Mouse (Mus musculus) midbrain, embryonic 13.5 days (tissue): ENCODE measurements at regions not wholly inside any gene's neighbourhood (a gene's known extent, or its start where the extent isn't known, plus 50 kb on each side); places are given as distances from the start of the nearest gene placed in this dataset.
"Not testable (repeated sequence)": the region's sequence is repeated elsewhere in the genome, so short reads cannot be mapped to it uniquely, and the experiment has no call there.

Experiments
- ATAC-seq: fragments of 200-750 bp; cut with Nextera tagmentation; 2 replicates; pipeline ENCODE4 v1.8.0; 2017; ENCODE audit warnings: mild to moderate bottlenecking, moderate TSS enrichment, moderate library complexity
- H3K27ac ChIP-seq: fragments of 300-500 bp; sonication (generic); 2 replicates; pipeline ENCODE4 v1.5.1; 2015; ENCODE audit warnings: inconsistent platforms, mild to moderate bottlenecking, moderate library complexity
- H3K27me3 ChIP-seq: fragments of 300-500 bp; sonication (generic); 2 replicates; pipeline ENCODE4 v1.6.1; 2015; ENCODE audit warnings: mild to moderate bottlenecking, inconsistent platforms
- H3K36me3 ChIP-seq: fragments of 300-500 bp; sonication (generic); 2 replicates; pipeline ENCODE4 v1.6.1; 2015; ENCODE audit warnings: mild to moderate bottlenecking, inconsistent platforms
- H3K4me1 ChIP-seq: fragments of 300-500 bp; sonication (generic); replicated peaks from 2 replicates; pipeline ENCODE4 v1.6.1; 2015; ENCODE audit warnings: inconsistent platforms
- H3K4me2 ChIP-seq: fragments of 300-500 bp; sonication (generic); replicated peaks from 2 replicates; pipeline ENCODE4 v1.6.1; 2015; ENCODE audit warnings: moderate library complexity, mild to moderate bottlenecking, inconsistent platforms
- H3K4me3 ChIP-seq: fragments of 300-500 bp; sonication (generic); replicated peaks from 2 replicates; pipeline ENCODE4 v1.5.1; 2015; ENCODE audit warnings: mild to moderate bottlenecking, inconsistent platforms
- H3K9ac ChIP-seq: fragments of 300-500 bp; sonication (generic); replicated peaks from 2 replicates; pipeline ENCODE4 v1.6.1; 2015; ENCODE audit warnings: mild to moderate bottlenecking, inconsistent platforms
- H3K9me3 ChIP-seq: fragments of 300-500 bp; sonication (generic); 2 replicates; pipeline ENCODE4 v1.6.1; 2016; ENCODE audit warnings: mild to moderate bottlenecking, inconsistent platforms
- WGBS: fragments of 180-500 bp; shearing (Covaris S2); methylation state at CpG from one replicate; pipeline ENCODE4 v1.1.7; 2015; 5-methylcytosine and 5-hydroxymethylcytosine counted together

- Histone ChIP-seq H3K9ac (no peak overlapping the region), H3K4me2 (no peak overlapping the region), H3K27me3 (no peaks in the 10 kb centered on the region), H3K4me3 (no peak overlapping the region), H3K9me3 (no peaks in the 10 kb centered on the region), H3K27ac (no peak overlapping the region), H3K4me1 (no peaks in the 10 kb centered on the region), H3K36me3 (no peaks in the 10 kb centered on the region)
- no peak for ATAC-seq
Measured at GRCm38 (mm10) chr10:31143856-31144488, 169.2 kb upstream of the Hddc2 start.

GRCm38 (mm10) chr10:31144489-31144872 lies 168.7 kb upstream of the Hddc2 start:
- 86% methylated on average over 3 of the region's 3 CpGs for WGBS
- H3K4me1 ChIP-seq: no peaks in the 10 kb centered on the region
- H3K4me2 ChIP-seq: no peak overlapping the region
- H3K27me3 ChIP-seq: no peaks in the 10 kb centered on the region
- no peak overlapping the region for H3K27ac ChIP-seq
- no peak overlapping the region for H3K9ac ChIP-seq
- H3K9me3 ChIP-seq: no peaks in the 10 kb centered on the region
- no peak overlapping the region for H3K4me3 ChIP-seq
- ATAC-seq: no peak
- no peaks in the 10 kb centered on the region for H3K36me3 ChIP-seq

DNA sequence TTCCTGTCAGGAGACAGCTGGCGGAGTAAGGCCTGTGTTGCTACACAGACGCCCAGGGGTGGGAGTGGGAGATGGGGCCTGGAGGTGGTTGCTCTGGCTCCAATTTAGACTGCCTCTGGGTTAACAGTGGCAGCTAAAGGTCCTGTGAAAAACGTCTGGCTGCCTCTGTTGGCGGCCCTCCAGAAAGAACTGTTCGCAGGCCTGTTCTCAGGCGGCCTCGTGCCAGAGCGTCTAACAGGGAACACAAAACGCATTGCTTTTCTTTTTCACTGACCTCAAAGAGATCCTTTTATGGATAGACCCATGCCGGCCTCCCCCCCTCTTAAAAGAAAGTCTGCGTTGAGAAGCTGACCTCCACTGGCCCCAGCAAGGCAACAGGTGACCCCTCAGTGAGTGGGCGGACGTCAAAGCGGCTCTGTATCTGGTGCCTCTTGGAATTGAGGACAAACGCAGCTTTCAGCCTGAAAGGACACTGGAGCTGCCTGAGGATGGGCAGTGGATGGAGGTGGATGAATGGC lies 140.0 kb upstream of the Hddc2 start:
- Histone ChIP-seq H3K9ac (no peak overlapping the region), H3K4me2 (no peak overlapping the region), H3K36me3 (no peaks in the 10 kb centered on the region), H3K9me3 (no peaks in the 10 kb centered on the region), H3K27ac (no peak overlapping the region), H3K4me3 (no peak overlapping the region), H3K27me3 (no peaks in the 10 kb centered on the region), H3K4me1 (no peaks in the 10 kb centered on the region)
- ATAC-seq: peak; percentile 88
- WGBS: 49% methylated on average over 15 of the region's 15 CpGs

DNA sequence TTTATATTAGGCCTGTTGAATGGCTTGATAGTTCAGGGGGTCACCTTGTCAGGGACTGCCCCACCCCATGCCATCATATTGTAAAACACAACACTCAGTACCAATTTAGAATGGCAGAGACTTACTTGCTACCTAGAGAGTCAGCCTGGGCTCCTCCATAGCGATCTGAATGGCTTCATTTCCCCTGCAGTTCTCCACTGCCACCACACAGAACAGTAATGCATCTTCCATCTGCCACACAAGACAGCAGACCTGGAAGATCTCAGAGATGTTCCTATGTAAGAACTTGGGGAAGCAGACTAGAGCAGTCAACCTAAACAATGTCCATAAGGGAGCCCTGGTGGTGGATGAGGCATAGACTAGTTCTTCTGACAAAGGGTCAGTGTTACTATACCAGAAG lies 123.6 kb upstream of the Hddc2 start:
- Histone ChIP-seq H3K9me3 (no peaks in the 10 kb centered on the region), H3K36me3 (no peaks in the 10 kb centered on the region), H3K4me2 (no peak overlapping the region), H3K27me3 (no peaks in the 10 kb centered on the region), H3K27ac (no peak overlapping the region), H3K9ac (no peak overlapping the region), H3K4me3 (no peak overlapping the region), H3K4me1 (no peaks in the 10 kb centered on the region)
- no peak for ATAC-seq
- 54% methylated on average over 1 of the region's 1 CpGs for WGBS

GRCm38 (mm10) chr10:31212164-31212563 lies 101.0 kb upstream of the Hddc2 start:
- H3K36me3 ChIP-seq, H3K4me2 ChIP-seq, H3K27me3 ChIP-seq, H3K4me1 ChIP-seq, ATAC-seq, H3K4me3 ChIP-seq, H3K27ac ChIP-seq, H3K9ac ChIP-seq, H3K9me3 ChIP-seq: not testable (repeated sequence)
- 91% methylated on average over 8 of the region's 8 CpGs for WGBS

- H3K4me2 ChIP-seq: no peak overlapping the region
- no peak for ATAC-seq
- no peaks in the 10 kb centered on the region for H3K4me1 ChIP-seq
- H3K36me3 ChIP-seq: no peaks in the 10 kb centered on the region
- no peak overlapping the region for H3K9ac ChIP-seq
- H3K27me3 ChIP-seq: no peaks in the 10 kb centered on the region
- H3K27ac ChIP-seq: no peak overlapping the region
- WGBS: 84% methylated on average over 2 of the region's 2 CpGs
- H3K4me3 ChIP-seq: no peak overlapping the region
- no peaks in the 10 kb centered on the region for H3K9me3 ChIP-seq
Measured at GRCm38 (mm10) chr10:31212778-31213454, 100.3 kb upstream of the Hddc2 start.

DNA sequence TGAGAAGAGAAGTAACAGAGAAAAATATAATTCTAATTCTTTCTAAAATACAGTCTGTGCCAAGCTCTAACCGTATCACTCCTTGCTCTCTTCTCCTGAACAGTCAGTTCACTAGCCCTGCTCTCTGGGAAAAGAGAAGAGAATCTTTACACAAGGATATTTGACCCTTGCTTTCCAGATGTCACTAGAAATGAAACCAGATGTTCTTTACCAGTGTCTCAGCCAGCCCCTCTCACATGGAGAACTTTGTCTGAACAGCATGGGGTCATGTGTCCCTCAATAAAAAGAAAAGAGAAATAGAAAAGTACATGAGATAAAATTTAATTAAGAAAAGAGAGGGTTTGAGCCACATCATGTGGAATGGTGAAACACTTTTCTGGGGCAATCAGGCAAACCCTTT lies 91.3 kb upstream of the Hddc2 start:
- no peak overlapping the region for H3K27ac ChIP-seq
- no peaks in the 10 kb centered on the region for H3K9me3 ChIP-seq
- no peaks in the 10 kb centered on the region for H3K4me1 ChIP-seq
- H3K9ac ChIP-seq: no peak overlapping the region
- no peak overlapping the region for H3K4me2 ChIP-seq
- 95% methylated on average over 1 of the region's 1 CpGs for WGBS
- H3K36me3 ChIP-seq: no peaks in the 10 kb centered on the region
- no peaks in the 10 kb centered on the region for H3K27me3 ChIP-seq
- H3K4me3 ChIP-seq: no peak overlapping the region
- no peak for ATAC-seq

GRCm38 (mm10) chr10:31229078-31229477 lies 84.1 kb upstream of the Hddc2 start:
- Histone ChIP-seq H3K4me1 (no peaks in the 10 kb centered on the region), H3K27me3 (no peaks in the 10 kb centered on the region), H3K36me3 (no peaks in the 10 kb centered on the region), H3K27ac (no peak overlapping the region), H3K4me2 (no peak overlapping the region), H3K9ac (no peak overlapping the region), H3K9me3 (no peaks in the 10 kb centered on the region), H3K4me3 (no peak overlapping the region)
- ATAC-seq: no peak
- WGBS: 91% methylated on average over 3 of the region's 3 CpGs

DNA sequence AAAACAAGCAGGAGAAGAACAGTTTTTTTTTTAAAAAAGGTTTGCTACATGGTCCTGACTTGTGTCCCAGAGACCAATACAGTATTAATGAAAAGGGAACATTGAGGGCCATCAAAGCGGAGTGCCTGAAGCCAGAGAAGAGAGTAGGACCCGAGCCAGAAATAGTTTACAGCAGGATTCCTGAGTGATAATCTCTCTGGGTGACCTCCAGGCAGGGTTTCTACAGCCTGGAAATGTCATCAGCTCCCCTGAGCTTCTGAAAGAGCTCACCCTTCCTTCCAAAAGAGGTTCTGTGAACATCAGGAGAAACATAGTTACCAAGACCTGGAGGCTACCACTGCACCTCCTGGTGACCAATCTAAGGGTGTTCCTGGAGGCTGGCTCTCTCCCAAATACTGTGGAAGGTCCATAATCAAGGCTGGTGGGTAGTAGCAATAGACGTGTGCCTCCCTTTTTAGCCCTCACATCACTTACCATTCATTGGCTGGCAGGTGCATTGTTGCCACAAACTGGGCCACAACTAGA lies 70.7 kb upstream of the Hddc2 start:
- 80% methylated on average over 3 of the region's 3 CpGs for WGBS
- Histone ChIP-seq H3K27ac (no peak overlapping the region), H3K9ac (no peak overlapping the region), H3K27me3 (no peaks in the 10 kb centered on the region), H3K9me3 (no peaks in the 10 kb centered on the region), H3K36me3 (no peaks in the 10 kb centered on the region), H3K4me3 (no peak overlapping the region), H3K4me1 (no peaks in the 10 kb centered on the region), H3K4me2 (no peak overlapping the region)
- no peak for ATAC-seq

GRCm38 (mm10) chr10:31252584-31253381 lies 60.4 kb upstream of the Hddc2 start:
- Histone ChIP-seq H3K9me3 (no peaks in the 10 kb centered on the region; the same call in 1 of the 2 replicates), H3K36me3 (no peaks in the 10 kb centered on the region), H3K9ac (no peak overlapping the region), H3K4me1 (no peaks in the 10 kb centered on the region), H3K27me3 (no peaks in the 10 kb centered on the region), H3K4me2 (no peak overlapping the region), H3K4me3 (no peak overlapping the region), H3K27ac (no peak overlapping the region)
- 70% methylated on average over 8 of the region's 8 CpGs for WGBS
- ATAC-seq: 0 out of 2 replicates have a peak, but pooled peaks have one; percentile 14

GRCm38 (mm10) chr10:31256934-31257333 lies 56.2 kb upstream of the Hddc2 start:
- 71% methylated on average over 1 of the region's 1 CpGs for WGBS

GRCm38 (mm10) chr10:31257611-31258010 lies 55.6 kb upstream of the Hddc2 start:
- no peak overlapping the region for H3K27ac ChIP-seq
- no peak overlapping the region for H3K4me2 ChIP-seq
- 84% methylated on average over 1 of the region's 1 CpGs for WGBS
- H3K4me1 ChIP-seq: no peaks in the 10 kb centered on the region
- no peaks in the 10 kb centered on the region for H3K36me3 ChIP-seq
- no peaks in the 10 kb centered on the region for H3K9me3 ChIP-seq
- no peak overlapping the region for H3K4me3 ChIP-seq
- no peaks in the 10 kb centered on the region for H3K27me3 ChIP-seq
- no peak overlapping the region for H3K9ac ChIP-seq
- ATAC-seq: no peak

More at GRCm38 (mm10) chr10:31256934-31257333, 56.2 kb upstream of the Hddc2 start:
- ATAC-seq: no peak
- Histone ChIP-seq H3K4me2 (no peak overlapping the region), H3K9ac (no peak overlapping the region), H3K27ac (no peak overlapping the region), H3K27me3 (no peaks in the 10 kb centered on the region), H3K4me3 (no peak overlapping the region), H3K4me1 (no peaks in the 10 kb centered on the region), H3K36me3 (no peaks in the 10 kb centered on the region), H3K9me3 (no peaks in the 10 kb centered on the region)
